Mouse (Mus musculus) lung, embryonic 14.5 days (tissue): ENCODE measurements at regions not wholly inside any gene's neighbourhood (a gene's known extent, or its start where the extent isn't known, plus 50 kb on each side); places are given as distances from the start of the nearest gene placed in this dataset.

Experiments used
- ATAC-seq: fragments of 200-750 bp; cut with Nextera tagmentation; 2 replicates; pipeline ENCODE4 v1.8.0; 2017; ENCODE audit warnings: mild to moderate bottlenecking, moderate TSS enrichment, moderate library complexity; ENCODE audit not compliant: insufficient read depth
- DNase-seq: peaks from one replicate; pipeline ENCODE4 v3.0.0-alpha.2; 2015
- H3K27ac ChIP-seq: fragments of 300-500 bp; sonication (generic); 2 replicates; pipeline ENCODE4 v1.5.1; 2014; ENCODE audit warnings: low read depth, mild to moderate bottlenecking, moderate library complexity
- H3K27me3 ChIP-seq: fragments of 300-500 bp; sonication (generic); 2 replicates; pipeline ENCODE4 v1.6.1; 2014; ENCODE audit warnings: low read length, control low read depth; ENCODE audit not compliant: insufficient read depth
- H3K36me3 ChIP-seq: fragments of 300-500 bp; sonication (generic); 2 replicates; pipeline ENCODE4 v1.6.1; 2014; ENCODE audit warnings: control low read depth; ENCODE audit not compliant: insufficient read depth
- H3K4me1 ChIP-seq: fragments of 300-500 bp; sonication (generic); 2 replicates; pipeline ENCODE4 v1.6.1; 2014; ENCODE audit warnings: antibody characterized with exemption, control low read depth; ENCODE audit not compliant: insufficient read depth
- H3K4me2 ChIP-seq: fragments of 300-500 bp; sonication (generic); 2 replicates; pipeline ENCODE4 v1.6.1; 2014; ENCODE audit warnings: mild to moderate bottlenecking
- H3K4me3 ChIP-seq: fragments of 300-500 bp; sonication (generic); 2 replicates; pipeline ENCODE4 v1.5.1; 2014; ENCODE audit warnings: low read depth, low read length
- H3K9ac ChIP-seq: fragments of 300-500 bp; sonication (generic); 2 replicates; pipeline ENCODE4 v1.6.1; 2014
- H3K9me3 ChIP-seq: fragments of 300-500 bp; sonication (generic); 2 replicates; pipeline ENCODE4 v1.6.1; 2016; ENCODE audit warnings: low read depth, low read length, control low read depth
- CTCF ChIP-seq: IDR thresholded peaks from 2 replicates; pipeline ENCODE4 v1.5.1; 2016; ENCODE audit warnings: antibody characterized with exemption, low read depth
- WGBS: fragments of 180-500 bp; shearing (Covaris S2); extraction: QIAGEN DNeasy Blood & Tissue Kit; methylation state at CpG from one replicate; pipeline ENCODE4 v1.1.7; 2014; 5-methylcytosine and 5-hydroxymethylcytosine counted together

DNA sequence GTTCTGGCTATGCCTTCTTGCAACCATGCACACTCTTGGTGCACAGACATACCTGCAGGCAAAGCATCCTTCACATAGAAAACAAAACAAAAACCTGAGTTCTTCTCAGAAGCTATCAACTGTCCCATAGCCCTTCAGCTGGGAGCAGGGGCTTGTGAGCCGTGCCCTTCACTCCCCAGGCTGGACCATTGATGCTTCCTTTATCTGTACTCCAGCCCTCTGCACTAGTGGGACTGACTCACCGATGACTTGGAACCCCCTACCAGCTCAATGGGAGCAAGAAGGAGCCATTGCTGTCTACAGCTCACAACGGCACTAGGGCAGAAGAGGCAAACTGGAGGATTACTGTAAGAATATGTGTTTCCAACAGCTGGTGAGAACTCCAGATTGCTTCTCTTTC lies 137.0 kb downstream of the Qrsl1 start:
- Histone ChIP-seq H3K27me3 (no peaks in the 10 kb centered on the region), H3K9me3 (no peaks in the 10 kb centered on the region), H3K36me3 (no peaks in the 10 kb centered on the region), H3K9ac (no peak overlapping the region), H3K27ac (no peak overlapping the region), H3K4me3 (no peak overlapping the region), H3K4me1 (no peaks in the 10 kb centered on the region), H3K4me2 (no peak overlapping the region)
- no peak for ATAC-seq
- WGBS = 90% methylated on average over 3 of the region's 3 CpGs
- DNase-seq = no peak
- no peak for TF ChIP-seq CTCF

DNA sequence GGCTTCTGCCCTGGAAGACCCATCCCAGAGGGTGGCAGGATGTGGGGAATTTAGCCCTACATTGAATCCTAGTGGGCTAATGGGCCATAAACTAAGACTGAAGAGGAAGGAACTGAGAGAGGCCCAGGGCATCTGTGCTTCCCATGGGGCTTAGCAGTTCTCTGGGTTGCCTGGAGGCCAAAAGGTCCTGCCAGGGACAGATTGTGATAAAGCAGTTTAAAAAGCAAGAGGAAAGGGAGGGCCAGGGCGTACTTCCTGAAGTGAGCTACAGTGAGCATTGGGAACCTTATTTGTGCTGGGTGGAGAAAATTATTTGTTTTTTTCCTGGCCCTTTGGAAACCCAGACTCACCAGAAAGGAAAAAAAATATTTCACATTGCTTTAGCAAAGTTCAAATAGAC lies 136.3 kb downstream of the Qrsl1 start:
- TF ChIP-seq CTCF = no peak
- no peaks in the 10 kb centered on the region for H3K36me3 ChIP-seq
- WGBS = 84% methylated on average over 1 of the region's 1 CpGs
- DNase-seq = no peak
- no peak overlapping the region for H3K4me2 ChIP-seq
- no peaks in the 10 kb centered on the region for H3K27me3 ChIP-seq
- no peaks in the 10 kb centered on the region for H3K4me1 ChIP-seq
- no peak overlapping the region for H3K9ac ChIP-seq
- no peak for ATAC-seq
- H3K9me3 ChIP-seq = no peaks in the 10 kb centered on the region
- no peak overlapping the region for H3K4me3 ChIP-seq
- H3K27ac ChIP-seq = no peak overlapping the region

DNA sequence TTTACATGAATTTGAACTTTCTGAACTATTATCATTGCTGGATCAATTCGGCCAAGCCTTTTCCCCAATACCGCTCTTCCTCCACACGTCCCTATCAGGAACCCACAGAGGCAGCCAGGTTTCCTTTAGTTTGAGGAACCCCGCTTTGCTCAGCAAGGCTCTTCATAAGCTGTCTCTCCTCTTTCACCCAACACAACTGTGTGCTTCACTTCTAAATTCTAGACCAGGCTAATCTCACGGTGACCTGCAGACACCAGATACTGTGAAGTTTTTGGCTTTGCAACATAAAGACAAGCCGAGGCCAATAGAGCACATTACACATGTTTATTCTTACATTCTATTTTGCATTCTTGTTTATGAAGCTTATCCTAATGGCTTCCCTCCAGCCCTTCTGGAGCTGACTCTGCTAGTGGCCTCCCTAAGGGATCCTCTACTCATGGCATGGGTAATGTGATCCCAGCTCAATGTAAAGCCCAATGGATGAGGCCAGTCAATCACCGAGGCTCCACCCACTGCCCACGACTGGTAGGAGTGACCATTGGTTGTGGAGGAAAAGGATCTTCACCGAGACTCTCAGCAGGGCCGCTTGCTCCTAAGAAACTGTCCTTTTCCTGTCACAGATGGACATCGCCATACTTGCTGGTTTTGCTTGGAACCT lies 135.6 kb downstream of the Qrsl1 start:
- WGBS = 70% methylated on average over 11 of the region's 11 CpGs
- Histone ChIP-seq H3K4me2 (no peak overlapping the region), H3K27me3 (no peaks in the 10 kb centered on the region), H3K9ac (no peak overlapping the region), H3K27ac (no peak overlapping the region), H3K36me3 (no peaks in the 10 kb centered on the region), H3K9me3 (no peaks in the 10 kb centered on the region), H3K4me3 (no peak overlapping the region), H3K4me1 (no peaks in the 10 kb centered on the region)
- DNase-seq (no peak), ATAC-seq (no peak)
- no peak for TF ChIP-seq CTCF

- DNase-seq = no peak
- no peaks in the 10 kb centered on the region for H3K9me3 ChIP-seq
- H3K27ac ChIP-seq = no peak overlapping the region
- TF ChIP-seq CTCF = no peak
- WGBS = 76% methylated on average over 16 of the region's 16 CpGs
- no peaks in the 10 kb centered on the region for H3K27me3 ChIP-seq
- H3K4me1 ChIP-seq = no peaks in the 10 kb centered on the region
- no peak overlapping the region for H3K4me3 ChIP-seq
- no peaks in the 10 kb centered on the region for H3K36me3 ChIP-seq
- no peak for ATAC-seq
- H3K4me2 ChIP-seq = no peak overlapping the region
- no peak overlapping the region for H3K9ac ChIP-seq
Observed at GRCm38 (mm10) chr10:43767961-43768726, 133.4 kb downstream of the Qrsl1 start.

DNA sequence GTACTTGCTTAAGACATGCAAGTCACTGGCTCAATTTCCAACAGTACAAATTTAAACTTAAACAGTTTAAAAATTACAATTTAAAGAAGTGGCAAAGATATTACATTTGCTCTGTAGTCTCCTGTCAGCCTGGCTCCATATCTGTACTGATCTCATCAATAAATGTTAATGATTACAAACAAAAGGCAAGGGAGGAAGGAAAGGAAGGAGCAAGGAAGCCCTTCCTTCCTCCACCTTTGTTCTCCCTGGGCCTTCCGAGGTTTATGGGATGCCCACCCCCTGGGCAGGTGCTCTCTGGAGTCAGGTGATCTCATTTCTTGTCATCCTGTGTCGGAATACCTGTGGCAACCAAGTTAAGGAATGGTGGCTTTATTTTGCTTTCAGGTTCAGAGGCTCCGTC lies 132.5 kb downstream of the Qrsl1 start:
- H3K27me3 ChIP-seq = no peaks in the 10 kb centered on the region
- 73% methylated on average over 3 of the region's 3 CpGs for WGBS
- H3K4me1 ChIP-seq = no peaks in the 10 kb centered on the region
- H3K27ac ChIP-seq = no peak overlapping the region
- H3K9ac ChIP-seq = no peak overlapping the region
- no peaks in the 10 kb centered on the region for H3K9me3 ChIP-seq
- no peak overlapping the region for H3K4me2 ChIP-seq
- ATAC-seq (no peak), DNase-seq (no peak)
- H3K36me3 ChIP-seq = no peaks in the 10 kb centered on the region
- no peak overlapping the region for H3K4me3 ChIP-seq
- TF ChIP-seq CTCF = no peak

DNA sequence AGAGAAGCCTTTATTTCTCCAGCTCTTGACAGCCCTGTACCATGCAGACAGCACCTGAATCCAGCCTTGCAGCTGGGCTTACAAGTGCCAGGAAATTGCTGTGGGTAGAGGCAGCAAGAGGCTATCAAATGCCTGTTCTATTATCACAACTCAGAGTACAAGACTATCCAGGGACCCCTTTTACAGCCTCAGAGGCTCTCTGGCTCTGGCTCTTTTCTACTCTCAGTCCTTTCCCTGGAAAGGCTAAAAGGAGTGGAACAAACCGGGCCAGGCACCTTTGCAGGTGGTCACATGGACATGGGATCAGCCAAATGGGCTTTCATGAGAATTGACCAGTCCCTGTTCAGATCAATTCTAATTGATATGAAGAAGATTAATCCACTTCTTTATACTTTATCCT lies 125.7 kb downstream of the Qrsl1 start:
- no peak for ATAC-seq
- DNase-seq = no peak
- Histone ChIP-seq H3K4me2 (no peak overlapping the region), H3K27me3 (no peaks in the 10 kb centered on the region), H3K36me3 (no peaks in the 10 kb centered on the region), H3K9ac (no peak overlapping the region), H3K4me1 (no peaks in the 10 kb centered on the region), H3K27ac (no peak overlapping the region), H3K4me3 (no peak overlapping the region), H3K9me3 (no peaks in the 10 kb centered on the region)
- no peak for TF ChIP-seq CTCF
- 72% methylated on average over 1 of the region's 1 CpGs for WGBS

DNA sequence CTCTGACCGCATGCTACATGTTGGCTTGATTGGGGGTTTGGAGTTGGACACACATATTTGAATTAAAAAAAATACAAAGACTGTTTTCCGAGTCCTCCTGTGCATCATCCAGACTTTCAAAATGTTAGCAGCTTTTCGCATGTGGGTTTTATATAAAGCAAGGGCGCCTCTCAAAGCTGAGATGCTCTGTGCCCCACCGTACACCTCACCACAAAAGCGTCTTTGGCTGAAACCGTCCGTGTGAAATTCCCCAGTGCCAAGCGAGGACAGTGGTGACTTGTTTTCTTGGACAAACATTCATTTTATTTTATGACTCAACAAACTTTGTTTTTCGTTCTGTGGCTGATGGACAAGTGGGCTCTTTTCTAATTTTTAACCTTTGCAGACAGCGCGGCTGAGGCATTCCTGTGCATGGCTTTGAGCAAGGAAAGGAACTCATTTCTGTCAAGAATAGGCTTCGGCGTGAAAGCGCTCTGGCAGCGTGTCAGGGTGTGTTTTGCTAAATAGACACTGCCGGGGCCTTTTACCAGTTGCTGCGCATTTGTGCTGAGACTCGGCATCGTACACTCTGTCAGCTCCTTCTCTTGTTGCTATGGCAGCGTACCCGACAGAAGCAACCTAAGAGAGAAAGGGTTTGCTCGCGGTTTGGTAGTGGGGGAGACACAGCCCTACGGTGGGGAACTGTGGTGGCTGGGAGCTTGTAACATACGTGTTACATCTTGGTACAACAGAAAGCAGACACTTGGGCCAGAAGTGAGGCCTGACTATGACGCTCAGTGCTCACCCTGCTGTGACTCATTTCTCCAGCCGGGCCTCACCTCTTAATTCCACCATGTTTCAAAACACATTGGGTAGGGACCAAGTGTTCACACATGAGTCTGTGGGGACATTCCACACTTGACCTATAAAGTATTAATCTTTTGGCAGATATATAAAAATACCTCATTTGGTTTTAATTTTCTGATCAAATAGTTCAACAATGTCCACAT lies 123.6 kb downstream of the Qrsl1 start:
- Histone ChIP-seq H3K27ac (no peak overlapping the region), H3K4me2 (no peak overlapping the region), H3K27me3 (no peaks in the 10 kb centered on the region), H3K9ac (no peak overlapping the region), H3K4me1 (no peaks in the 10 kb centered on the region), H3K9me3 (no peaks in the 10 kb centered on the region), H3K4me3 (no peak overlapping the region), H3K36me3 (no peaks in the 10 kb centered on the region)
- no peak for TF ChIP-seq CTCF
- DNase-seq (no peak), ATAC-seq (no peak)
- WGBS = 85% methylated on average over 28 of the region's 28 CpGs
